Mouse (Mus musculus): Measurements from ENCODE around the gene Oprl1. TPM values are rescaled to one million over a fixed set of nuclear protein-coding genes. Genes with fewer than 3 reads are reported as not detected.

Gene Oprl1
- polyA plus RNA-seq, 1 experiment from 2014 or later = 93.8 TPM

DNA sequence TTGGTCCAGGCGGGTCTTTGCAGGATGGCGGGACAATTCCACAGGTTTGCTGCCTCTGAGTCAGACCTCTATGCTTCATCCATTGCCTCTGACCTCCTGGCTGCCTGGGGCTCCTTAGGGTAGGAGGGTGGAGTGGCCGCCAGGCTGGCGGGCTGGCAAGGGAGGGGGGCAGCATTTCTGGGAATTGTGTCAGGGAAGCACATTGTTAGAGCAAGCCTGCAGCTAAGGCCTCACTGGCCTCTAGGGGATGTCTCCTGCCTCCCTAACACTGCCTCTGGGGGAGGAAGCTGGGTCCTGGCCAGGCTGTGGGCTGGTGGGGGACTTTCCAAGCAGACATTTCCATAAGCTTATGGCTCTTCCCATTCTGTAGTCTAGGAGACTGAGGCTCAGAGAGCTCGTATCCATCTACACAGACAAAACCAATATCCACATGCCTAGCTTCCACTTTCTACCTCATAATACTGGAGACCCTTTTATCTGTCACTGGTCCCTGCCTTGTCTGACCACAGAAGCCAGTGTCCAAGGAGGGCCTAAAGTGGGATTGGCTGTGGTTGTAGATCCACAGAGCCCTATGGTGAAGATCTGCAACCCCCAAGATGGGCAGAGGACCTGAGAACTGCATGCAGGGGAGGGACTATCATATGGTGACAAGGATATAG, 37.6 kb upstream of the Oprl1 start:
- no peak overlapping the region for H3K4me3 ChIP-seq (ENCODE audit: low read length)
- H3K4me1 ChIP-seq (ENCODE audit: control insufficient read depth, insufficient read depth, low read depth, low read length) = peaks cover 19% of the 10 kb centered on the region
- H3K27ac ChIP-seq (ENCODE audit: low read depth, low read length) = no peak overlapping the region; the same call in 1 of the 2 replicates
- H3K4me2 ChIP-seq (ENCODE audit: low read length) = no peak overlapping the region
- ATAC-seq = no peak
- 62% methylated on average over 5 of the region's 5 CpGs for WGBS
- no peaks in the 10 kb centered on the region for H3K36me3 ChIP-seq (ENCODE audit: control insufficient read depth, insufficient read depth, low read length)
- H3K9me3 ChIP-seq (ENCODE audit: control insufficient read depth, low read length) = no peaks in the 10 kb centered on the region
- H3K27me3 ChIP-seq (replicated peaks; ENCODE audit: control insufficient read depth, insufficient read depth, low read length) = peaks cover 7% of the 10 kb centered on the region
- H3K9ac ChIP-seq (ENCODE audit: low read depth, low read length) = no peak overlapping the region

DNA sequence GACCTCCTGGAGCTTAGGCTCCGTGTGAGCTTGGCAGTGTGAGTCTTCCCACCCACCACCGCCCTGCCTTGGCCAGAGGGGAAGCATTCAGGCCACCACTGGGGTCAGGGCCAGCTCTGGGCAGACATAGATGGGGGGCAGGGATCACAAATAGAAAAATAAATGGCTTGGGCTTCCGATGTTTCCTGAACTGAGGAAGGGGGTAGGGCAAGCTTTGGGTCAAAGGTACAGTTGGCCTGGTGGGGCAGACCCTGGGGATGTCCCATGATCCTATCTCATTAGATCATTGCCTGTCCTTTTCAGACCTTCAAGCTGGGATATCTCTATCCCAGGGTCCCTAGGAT, 37.1 kb upstream of the Oprl1 start:
- 62% methylated on average over 3 of the region's 3 CpGs for WGBS
- Histone ChIP-seq H3K9ac (ENCODE audit: low read depth, low read length) (no peak overlapping the region), H3K4me2 (ENCODE audit: low read length) (no peak overlapping the region), H3K4me3 (ENCODE audit: low read length) (no peak overlapping the region), H3K9me3 (ENCODE audit: control insufficient read depth, low read length) (no peaks in the 10 kb centered on the region), H3K36me3 (ENCODE audit: control insufficient read depth, insufficient read depth, low read length) (no peaks in the 10 kb centered on the region), H3K27ac (ENCODE audit: low read depth, low read length) (no peak overlapping the region), H3K4me1 (ENCODE audit: control insufficient read depth, insufficient read depth, low read depth, low read length) (peaks cover 19% of the 10 kb centered on the region), H3K27me3 (replicated peaks; ENCODE audit: control insufficient read depth, insufficient read depth, low read length) (peaks cover 2% of the 10 kb centered on the region)
- ATAC-seq = no peak

DNA sequence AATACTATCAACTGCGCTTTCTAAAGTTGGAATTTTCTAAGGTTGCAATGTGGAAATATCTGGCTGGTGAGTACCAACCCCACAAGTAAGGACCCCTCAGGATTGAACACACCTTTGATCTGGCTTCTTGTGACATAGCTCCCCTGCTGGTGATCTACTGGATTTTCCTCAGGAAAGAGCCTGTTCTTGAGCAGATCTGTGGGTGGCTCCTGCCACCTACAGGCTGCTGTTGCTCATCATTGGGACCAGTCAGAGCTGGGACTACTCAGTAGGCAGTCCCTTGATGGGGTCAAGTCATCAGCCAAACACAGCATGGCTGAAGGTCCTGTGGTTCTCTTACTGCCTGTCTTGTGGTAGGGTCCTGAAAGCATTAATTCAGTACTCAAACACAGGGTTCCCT, 36.0 kb upstream of the Oprl1 start:
- ATAC-seq = peak; percentile 65
- H3K4me2 ChIP-seq (ENCODE audit: low read length) = no peak overlapping the region

DNA sequence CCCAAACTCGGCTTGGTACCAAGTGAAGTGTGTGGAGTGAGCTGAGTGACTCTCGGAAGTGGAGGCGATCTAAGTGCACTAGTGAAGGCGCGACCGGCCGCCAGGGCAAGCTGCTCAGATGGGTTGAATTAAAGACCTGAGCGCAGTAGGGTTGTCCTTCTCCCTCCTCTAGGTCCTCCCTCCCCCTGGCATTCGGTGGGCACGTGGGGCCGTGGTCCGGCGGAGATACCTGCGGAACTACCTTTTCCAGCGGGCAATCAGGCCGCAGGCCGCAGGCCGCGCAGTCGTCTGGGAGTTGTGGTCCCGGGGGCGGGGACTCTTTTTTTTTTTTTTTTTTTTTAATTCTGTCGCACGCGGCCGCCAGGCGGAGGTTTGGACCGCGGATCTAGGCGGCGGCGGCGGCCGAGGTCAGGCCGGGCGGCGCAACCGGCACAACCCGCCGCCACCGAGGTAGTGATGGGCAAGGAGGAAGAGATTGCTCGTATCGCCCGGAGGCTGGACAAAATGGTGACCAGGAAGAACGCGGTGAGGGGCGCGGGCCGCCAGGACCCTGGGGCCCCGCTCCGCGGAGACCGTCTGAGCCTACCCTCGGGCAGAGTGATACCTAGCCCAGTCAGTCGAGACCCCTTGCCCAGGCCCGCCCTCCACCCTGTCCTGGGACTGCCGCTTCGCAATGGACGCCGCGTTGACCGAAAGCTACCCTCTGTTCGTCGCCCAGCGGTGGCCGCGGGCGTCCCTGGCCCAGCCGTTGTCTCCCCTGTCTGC, 34.7 kb upstream of the Oprl1 start, which contains the start of gene Tcea2:
TSS of gene Tcea2 (plus strand) at position 360 of the 765 bp plus-strand sequence.
- Histone ChIP-seq H3K4me1 (ENCODE audit: control insufficient read depth, insufficient read depth, low read depth, low read length) (peaks cover 19% of the 10 kb centered on the region), H3K9ac (ENCODE audit: low read depth, low read length) (peak within 1 kb of the TSS; percentile 76), H3K4me3 (ENCODE audit: low read length) (peak within 1 kb of the TSS; percentile 52), H3K27ac (ENCODE audit: low read depth, low read length) (peak within 1 kb of the TSS; percentile 45), H3K36me3 (ENCODE audit: control insufficient read depth, insufficient read depth, low read length) (no peaks in the 10 kb centered on the region), H3K27me3 (replicated peaks; ENCODE audit: control insufficient read depth, insufficient read depth, low read length) (no peaks in the 10 kb centered on the region), H3K4me2 (ENCODE audit: low read length) (peak within 1 kb of the TSS; percentile 90), H3K9me3 (ENCODE audit: control insufficient read depth, low read length) (no peaks in the 10 kb centered on the region)
- under 1% methylated on average over 53 of the region's 69 CpGs for WGBS
- ATAC-seq = peak; percentile 62

More for the DNA sequence above, 36.0 kb upstream of the Oprl1 start:
- no peaks in the 10 kb centered on the region for H3K27me3 ChIP-seq (replicated peaks; ENCODE audit: control insufficient read depth, insufficient read depth, low read length)
- H3K4me3 ChIP-seq (ENCODE audit: low read length) = no peak overlapping the region
- H3K4me1 ChIP-seq (ENCODE audit: control insufficient read depth, insufficient read depth, low read depth, low read length) = peaks cover 19% of the 10 kb centered on the region
- H3K9me3 ChIP-seq (ENCODE audit: control insufficient read depth, low read length) = no peaks in the 10 kb centered on the region
- H3K27ac ChIP-seq (ENCODE audit: low read depth, low read length) = no peak overlapping the region
- 47% methylated on average over 1 of the region's 1 CpGs for WGBS
- H3K9ac ChIP-seq (ENCODE audit: low read depth, low read length) = no peak overlapping the region
- no peaks in the 10 kb centered on the region for H3K36me3 ChIP-seq (ENCODE audit: control insufficient read depth, insufficient read depth, low read length)

DNA sequence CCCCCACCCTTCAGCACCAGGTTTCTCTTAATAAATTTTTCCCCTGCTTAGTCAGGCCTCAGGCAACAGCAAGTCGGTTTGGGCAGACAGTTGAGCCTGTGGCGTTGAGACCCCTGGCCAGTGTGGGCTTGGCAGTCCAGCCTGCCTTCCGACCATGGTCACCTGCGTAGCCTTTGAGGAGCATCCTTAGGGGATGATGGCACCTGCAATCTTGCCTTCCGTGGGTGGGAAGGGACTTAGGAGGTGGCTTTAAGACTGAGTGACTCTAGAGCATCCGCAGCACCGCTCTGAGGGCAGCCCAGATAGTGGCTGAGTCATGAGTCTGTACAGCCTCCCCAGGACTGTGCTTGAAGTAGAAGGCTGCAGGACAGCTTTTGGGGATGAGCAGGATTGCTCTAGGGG, 34.1 kb upstream of the Oprl1 start:
- H3K4me1 ChIP-seq (ENCODE audit: control insufficient read depth, insufficient read depth, low read depth, low read length) = peaks cover 16% of the 10 kb centered on the region
- ATAC-seq = peak; percentile 29
- no peaks in the 10 kb centered on the region for H3K9me3 ChIP-seq (ENCODE audit: control insufficient read depth, low read length)
- H3K36me3 ChIP-seq (ENCODE audit: control insufficient read depth, insufficient read depth, low read length) = no peaks in the 10 kb centered on the region
- no peaks in the 10 kb centered on the region for H3K27me3 ChIP-seq (replicated peaks; ENCODE audit: control insufficient read depth, insufficient read depth, low read length)
- peak overlapping the region; percentile 90 for H3K4me2 ChIP-seq (ENCODE audit: low read length)
- peak overlapping the region; percentile 52 for H3K4me3 ChIP-seq (ENCODE audit: low read length)
- 7% methylated on average over 7 of the region's 7 CpGs for WGBS
- peak overlapping the region; percentile 76 for H3K9ac ChIP-seq (ENCODE audit: low read depth, low read length)
- H3K27ac ChIP-seq (ENCODE audit: low read depth, low read length) = peak overlapping the region; percentile 45

DNA sequence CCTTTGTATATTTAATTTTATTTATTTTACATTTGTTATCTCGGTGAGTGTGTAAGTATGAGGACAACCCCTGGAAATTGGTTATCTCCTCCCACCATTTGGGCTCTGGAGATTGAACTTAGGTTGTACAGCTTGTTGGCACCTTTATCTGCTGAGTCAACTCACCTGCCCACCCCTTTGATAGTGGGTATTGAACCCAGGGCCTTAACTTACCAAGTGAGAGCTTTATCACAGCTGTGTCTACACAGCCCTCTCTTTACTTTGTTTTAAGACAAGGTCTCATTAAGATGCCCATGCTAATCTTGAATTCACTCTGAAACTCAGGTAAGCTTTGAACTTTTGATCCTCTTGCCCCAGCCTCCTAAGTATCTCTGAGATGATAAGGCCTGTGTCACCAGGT, 32.8 kb upstream of the Oprl1 start:
- Histone ChIP-seq H3K4me2 (ENCODE audit: low read length) (no peak overlapping the region), H3K4me1 (ENCODE audit: control insufficient read depth, insufficient read depth, low read depth, low read length) (peaks cover 16% of the 10 kb centered on the region), H3K27ac (ENCODE audit: low read depth, low read length) (no peak overlapping the region), H3K9me3 (ENCODE audit: control insufficient read depth, low read length) (no peaks in the 10 kb centered on the region), H3K9ac (ENCODE audit: low read depth, low read length) (no peak overlapping the region), H3K27me3 (replicated peaks; ENCODE audit: control insufficient read depth, insufficient read depth, low read length) (no peaks in the 10 kb centered on the region), H3K4me3 (ENCODE audit: low read length) (no peak overlapping the region), H3K36me3 (ENCODE audit: control insufficient read depth, insufficient read depth, low read length) (no peaks in the 10 kb centered on the region)
- 100% methylated on average over 1 of the region's 1 CpGs for WGBS
- ATAC-seq = no peak

DNA sequence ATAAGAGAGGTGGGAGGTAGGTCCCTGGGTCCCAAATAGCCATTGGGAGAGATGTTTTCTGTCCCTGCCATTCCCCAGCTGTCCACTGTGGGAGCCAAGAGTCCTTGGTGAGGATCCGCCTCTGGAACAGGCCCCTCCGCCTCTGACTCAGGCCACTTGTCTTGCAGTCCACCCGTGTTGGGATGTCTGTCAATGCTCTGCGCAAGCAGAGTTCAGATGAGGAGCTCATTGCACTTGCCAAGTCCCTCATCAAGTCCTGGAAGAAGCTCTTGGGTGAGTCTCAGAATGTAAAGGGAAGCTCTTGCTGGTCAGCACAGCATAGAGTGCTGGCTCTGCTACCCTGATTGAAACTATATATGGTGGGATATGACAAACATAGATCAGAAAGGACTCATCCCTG, 31.4 kb upstream of the Oprl1 start:
- Histone ChIP-seq H3K9ac (ENCODE audit: low read depth, low read length) (no peak overlapping the region), H3K36me3 (ENCODE audit: control insufficient read depth, insufficient read depth, low read length) (0 out of 2 replicates have a peak, but pooled peaks cover 6% of the 10 kb centered on the region), H3K27ac (ENCODE audit: low read depth, low read length) (no peak overlapping the region), H3K27me3 (replicated peaks; ENCODE audit: control insufficient read depth, insufficient read depth, low read length) (no peaks in the 10 kb centered on the region), H3K4me2 (ENCODE audit: low read length) (no peak overlapping the region), H3K4me1 (ENCODE audit: control insufficient read depth, insufficient read depth, low read depth, low read length) (peaks cover 16% of the 10 kb centered on the region), H3K4me3 (ENCODE audit: low read length) (no peak overlapping the region), H3K9me3 (ENCODE audit: control insufficient read depth, low read length) (no peaks in the 10 kb centered on the region)
- no peak for ATAC-seq
- 69% methylated on average over 4 of the region's 4 CpGs for WGBS

DNA sequence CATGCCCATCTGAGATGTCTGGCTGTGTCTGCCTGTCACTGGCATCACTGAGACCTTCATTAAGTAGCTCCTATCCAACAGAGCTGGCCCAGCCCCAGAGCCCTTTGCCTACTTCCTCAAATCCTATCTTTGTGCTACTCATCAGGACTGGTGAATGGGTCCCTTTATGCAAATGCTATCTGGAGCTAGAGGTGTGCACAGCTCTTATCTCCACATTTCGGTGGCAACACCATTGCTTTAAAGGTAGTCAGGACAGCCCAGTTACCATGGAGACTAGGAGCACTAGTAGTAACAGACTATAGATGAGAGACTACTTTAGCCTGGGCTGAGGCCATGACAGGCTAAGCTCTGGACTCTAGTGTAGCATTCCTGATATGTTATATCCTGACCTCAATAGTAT, 30.1 kb upstream of the Oprl1 start:
- 89% methylated on average over 1 of the region's 1 CpGs for WGBS
- Histone ChIP-seq H3K36me3 (ENCODE audit: control insufficient read depth, insufficient read depth, low read length) (peaks cover 9% of the 10 kb centered on the region; the same call in 1 of the 2 replicates), H3K27me3 (replicated peaks; ENCODE audit: control insufficient read depth, insufficient read depth, low read length) (no peaks in the 10 kb centered on the region), H3K27ac (ENCODE audit: low read depth, low read length) (no peak overlapping the region), H3K4me1 (ENCODE audit: control insufficient read depth, insufficient read depth, low read depth, low read length) (peaks cover 11% of the 10 kb centered on the region), H3K4me2 (ENCODE audit: low read length) (no peak overlapping the region), H3K4me3 (ENCODE audit: low read length) (no peak overlapping the region), H3K9me3 (ENCODE audit: control insufficient read depth, low read length) (no peaks in the 10 kb centered on the region), H3K9ac (ENCODE audit: low read depth, low read length) (no peak overlapping the region)
- ATAC-seq = no peak

DNA sequence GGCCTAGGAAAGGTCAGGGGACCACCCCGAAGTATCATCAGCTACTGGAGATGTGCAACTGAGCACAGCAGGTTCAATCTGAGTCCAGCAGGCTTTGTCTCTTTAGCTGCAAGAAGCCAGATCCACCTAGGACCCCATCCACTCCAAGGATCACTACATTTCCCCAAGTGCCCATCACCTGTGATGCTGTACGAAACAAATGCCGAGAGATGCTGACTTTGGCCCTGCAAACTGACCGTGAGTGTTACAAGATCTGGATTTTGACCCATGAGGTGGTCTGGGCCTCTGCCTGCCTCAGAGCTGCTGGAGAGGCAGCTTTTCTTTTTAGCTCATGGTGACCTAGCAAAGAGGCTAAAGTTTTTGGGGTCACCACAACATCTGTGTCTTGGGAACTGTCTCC, 29.1 kb upstream of the Oprl1 start:
- Histone ChIP-seq H3K4me2 (ENCODE audit: low read length) (no peak overlapping the region), H3K27ac (ENCODE audit: low read depth, low read length) (no peak overlapping the region), H3K4me3 (ENCODE audit: low read length) (no peak overlapping the region), H3K36me3 (ENCODE audit: control insufficient read depth, insufficient read depth, low read length) (peaks cover 9% of the 10 kb centered on the region; the same call in 1 of the 2 replicates), H3K27me3 (replicated peaks; ENCODE audit: control insufficient read depth, insufficient read depth, low read length) (no peaks in the 10 kb centered on the region), H3K9me3 (ENCODE audit: control insufficient read depth, low read length) (no peaks in the 10 kb centered on the region), H3K4me1 (ENCODE audit: control insufficient read depth, insufficient read depth, low read depth, low read length) (peaks cover 8% of the 10 kb centered on the region), H3K9ac (ENCODE audit: low read depth, low read length) (no peak overlapping the region)
- WGBS = 93% methylated on average over 4 of the region's 4 CpGs
- ATAC-seq = no peak

Data from hindbrain, embryonic 16.5 days (tissue).